Mouse (Mus musculus) Muller cell, postnatal 12 days (primary cell): ENCODE measurements at regions not wholly inside any gene's neighbourhood (a gene's known extent, or its start where the extent isn't known, plus 50 kb on each side); places are given as distances from the start of the nearest gene placed in this dataset.

ENCODE experiments used
- DNase-seq: peaks from one replicate; pipeline ENCODE4 v3.0.0-alpha.2; 2015; ENCODE audit errors: inconsistent ontology term

- no peak for DNase-seq
Measured at GRCm38 (mm10) chr15:70156443-70156842, 3655.7 kb upstream of the Lrrc6 start.

- peak; percentile 26 for DNase-seq
Measured at GRCm38 (mm10) chr15:70203366-70203765, 3631.0 kb upstream of the Gm6569 start.
